Mouse (Mus musculus) 416B (cell line): ENCODE measurements around the gene Tmtc1.

Source experiments
- DNase-seq: peaks from one replicate; pipeline ENCODE4 v3.0.0; 2011; ENCODE audit warnings: low read depth

Gene Tmtc1

GRCm38 (mm10) chr6:148420387-148420786 lies 23.8 kb downstream of the Tmtc1 start:
- no peak for DNase-seq

GRCm38 (mm10) chr6:148416597-148416996 lies 27.6 kb downstream of the Tmtc1 start:
- no peak for DNase-seq

- DNase-seq, result peak; percentile 62
These were observed 30.6 kb downstream of the Tmtc1 start for GRCm38 (mm10) chr6:148413638-148414037.

GRCm38 (mm10) chr6:148406792-148407490 lies 37.2 kb downstream of the Tmtc1 start:
- no peak for DNase-seq

GRCm38 (mm10) chr6:148405599-148405998 lies 38.6 kb downstream of the Tmtc1 start:
- no peak for DNase-seq

- DNase-seq, result no peak
These were observed 39.7 kb downstream of the Tmtc1 start for GRCm38 (mm10) chr6:148404500-148404899.

GRCm38 (mm10) chr6:148403761-148404160 lies 40.4 kb downstream of the Tmtc1 start:
- DNase-seq, result no peak

GRCm38 (mm10) chr6:148401031-148401430 lies 43.2 kb downstream of the Tmtc1 start:
- no peak for DNase-seq

GRCm38 (mm10) chr6:148399541-148399940 lies 44.6 kb downstream of the Tmtc1 start:
- DNase-seq, result no peak

- no peak for DNase-seq
These were observed 45.3 kb downstream of the Tmtc1 start for GRCm38 (mm10) chr6:148398888-148399287.

GRCm38 (mm10) chr6:148397270-148397669 lies 46.9 kb downstream of the Tmtc1 start:
- DNase-seq, result no peak

GRCm38 (mm10) chr6:148395272-148395671 lies 48.9 kb downstream of the Tmtc1 start:
- peak; percentile 28 for DNase-seq

GRCm38 (mm10) chr6:148394294-148394693 lies 49.9 kb downstream of the Tmtc1 start:
- DNase-seq, result no peak

- DNase-seq, result no peak
These were observed 52.0 kb downstream of the Tmtc1 start for GRCm38 (mm10) chr6:148392147-148392546.

GRCm38 (mm10) chr6:148391286-148391685 lies 52.9 kb downstream of the Tmtc1 start:
- no peak for DNase-seq

- no peak for DNase-seq
These were observed 53.4 kb downstream of the Tmtc1 start for GRCm38 (mm10) chr6:148390630-148391276.

- no peak for DNase-seq
These were observed 56.2 kb downstream of the Tmtc1 start for GRCm38 (mm10) chr6:148387990-148388389.

GRCm38 (mm10) chr6:148384111-148384895 lies 59.9 kb downstream of the Tmtc1 start:
- no peak for DNase-seq

- peak; percentile 10 for DNase-seq
These were observed 62.9 kb downstream of the Tmtc1 start for GRCm38 (mm10) chr6:148381163-148381782.

- no peak for DNase-seq
These were observed 68.5 kb downstream of the Tmtc1 start for GRCm38 (mm10) chr6:148375618-148376209.

- no peak for DNase-seq
These were observed 69.2 kb downstream of the Tmtc1 start for GRCm38 (mm10) chr6:148375015-148375414.

GRCm38 (mm10) chr6:148373444-148373843 lies 70.7 kb downstream of the Tmtc1 start:
- no peak for DNase-seq
